Mouse (Mus musculus): ENCODE data around the gene Sirt6. TPM values are rescaled to one million over a fixed set of nuclear protein-coding genes. Genes with fewer than 3 reads are reported as not detected.

Sirt6 gene
- polyA plus RNA-seq, 1 experiment from 2014 or later, result 52.7 TPM

- Histone ChIP-seq H3K4me2 (replicated peaks) (no peak overlapping the region), H3K4me1 (peaks cover 36% of the 10 kb centered on the region), H3K9me3 (replicated peaks) (no peaks in the 10 kb centered on the region), H3K4me3 (no peak overlapping the region), H3K9ac (peak overlapping the region; percentile 32), H3K27me3 (peaks cover 83% of the 10 kb centered on the region), H3K36me3 (no peaks in the 10 kb centered on the region), H3K27ac (no peak overlapping the region)
- no peak for ATAC-seq (ENCODE audit: low FRiP score)
- 55% methylated on average over 24 of the region's 25 CpGs for WGBS
Observed at GRCm38 (mm10) chr10:81580441-81581070, 47.0 kb downstream of the Sirt6 start.

DNA sequence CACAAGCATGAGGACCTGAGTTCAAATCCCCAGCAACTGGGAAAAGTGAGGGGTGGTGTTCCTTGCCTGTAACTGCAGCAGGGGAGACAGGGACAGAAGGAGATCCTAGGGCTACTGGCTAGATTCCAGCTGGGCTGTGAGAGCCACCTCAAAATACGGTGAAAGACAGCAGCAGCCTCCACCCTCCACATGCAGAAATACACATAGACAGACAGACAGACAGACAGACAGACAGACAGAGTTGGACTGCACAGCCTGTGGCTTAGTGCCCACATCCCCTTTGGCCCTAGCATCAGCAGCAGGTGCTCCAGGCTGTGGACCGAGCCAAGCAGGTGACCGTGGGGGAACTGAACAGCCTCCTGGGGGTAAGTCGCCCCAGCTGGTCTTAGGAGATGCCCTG lies 47.6 kb downstream of the Sirt6 start:
- Histone ChIP-seq H3K36me3 (no peaks in the 10 kb centered on the region), H3K4me2 (replicated peaks) (no peak overlapping the region), H3K4me3 (no peak overlapping the region), H3K27ac (no peak overlapping the region), H3K9me3 (replicated peaks) (no peaks in the 10 kb centered on the region), H3K4me1 (peaks cover 42% of the 10 kb centered on the region), H3K9ac (peak overlapping the region; percentile 32), H3K27me3 (peaks cover 85% of the 10 kb centered on the region)
- WGBS, result 73% methylated on average over 4 of the region's 4 CpGs
- no peak for ATAC-seq (ENCODE audit: low FRiP score)

GRCm38 (mm10) chr10:81575695-81576094 lies 51.9 kb downstream of the Sirt6 start:
- peaks cover 83% of the 10 kb centered on the region for H3K27me3 ChIP-seq
- H3K9me3 ChIP-seq (replicated peaks), result no peaks in the 10 kb centered on the region
- H3K4me2 ChIP-seq (replicated peaks), result peak overlapping the region; percentile 77
- H3K36me3 ChIP-seq, result no peaks in the 10 kb centered on the region
- peak overlapping the region; percentile 51 for H3K4me3 ChIP-seq
- H3K27ac ChIP-seq, result peak overlapping the region; percentile 48; the same call in 1 of the 2 replicates
- ATAC-seq (ENCODE audit: low FRiP score), result no peak
- under 1% methylated on average over 6 of the region's 6 CpGs for WGBS
- H3K9ac ChIP-seq, result peak overlapping the region; percentile 69
- H3K4me1 ChIP-seq, result peaks cover 47% of the 10 kb centered on the region

DNA sequence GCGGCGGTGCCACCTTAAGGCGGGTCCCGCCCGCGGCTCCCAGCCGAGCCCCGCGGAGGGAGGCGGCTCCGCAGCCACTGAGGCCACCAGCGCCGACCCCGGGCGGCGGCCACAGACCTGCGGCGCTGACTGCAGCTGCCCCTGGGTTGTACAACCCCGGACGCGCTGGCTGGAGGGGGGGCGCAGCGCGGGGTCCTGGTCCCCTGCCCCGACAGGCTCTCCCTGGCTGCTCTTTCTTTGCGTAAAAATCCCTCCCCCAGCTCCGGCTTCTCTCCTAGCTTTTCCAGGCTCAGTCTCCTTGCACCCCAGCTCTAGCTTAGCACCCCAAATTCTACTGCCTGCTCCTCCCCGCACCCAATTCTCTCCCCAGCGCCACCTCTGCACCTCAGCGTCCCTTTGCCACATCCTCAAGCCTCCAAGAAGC lies 52.4 kb downstream of the Sirt6 start:
- Histone ChIP-seq H3K9me3 (replicated peaks) (no peaks in the 10 kb centered on the region), H3K9ac (peak overlapping the region; percentile 69), H3K27me3 (peaks cover 78% of the 10 kb centered on the region), H3K27ac (peak overlapping the region; percentile 48; the same call in 1 of the 2 replicates), H3K4me2 (replicated peaks) (peak overlapping the region; percentile 77), H3K36me3 (no peaks in the 10 kb centered on the region), H3K4me3 (peak overlapping the region; percentile 51), H3K4me1 (peaks cover 47% of the 10 kb centered on the region)
- ATAC-seq (ENCODE audit: low FRiP score), result no peak
- WGBS, result under 1% methylated on average over 29 of the region's 30 CpGs

- Histone ChIP-seq H3K4me1 (peaks cover 54% of the 10 kb centered on the region), H3K27ac (peak within 1 kb of the TSS; percentile 48; the same call in 1 of the 2 replicates), H3K27me3 (peaks cover 74% of the 10 kb centered on the region), H3K36me3 (no peaks in the 10 kb centered on the region), H3K9ac (peak within 1 kb of the TSS; percentile 69), H3K4me2 (replicated peaks) (peak within 1 kb of the TSS; percentile 77), H3K4me3 (peak within 1 kb of the TSS; percentile 51), H3K9me3 (replicated peaks) (no peaks in the 10 kb centered on the region)
- ATAC-seq (ENCODE audit: low FRiP score), result no peak
- WGBS, result 20% methylated on average over 10 of the region's 10 CpGs
Observed at GRCm38 (mm10) chr10:81574081-81575056, 53.2 kb downstream of the Sirt6 start, which contains the start of gene Tle2. Gene Tle2 (plus strand): TSS chr10:81574561.

DNA sequence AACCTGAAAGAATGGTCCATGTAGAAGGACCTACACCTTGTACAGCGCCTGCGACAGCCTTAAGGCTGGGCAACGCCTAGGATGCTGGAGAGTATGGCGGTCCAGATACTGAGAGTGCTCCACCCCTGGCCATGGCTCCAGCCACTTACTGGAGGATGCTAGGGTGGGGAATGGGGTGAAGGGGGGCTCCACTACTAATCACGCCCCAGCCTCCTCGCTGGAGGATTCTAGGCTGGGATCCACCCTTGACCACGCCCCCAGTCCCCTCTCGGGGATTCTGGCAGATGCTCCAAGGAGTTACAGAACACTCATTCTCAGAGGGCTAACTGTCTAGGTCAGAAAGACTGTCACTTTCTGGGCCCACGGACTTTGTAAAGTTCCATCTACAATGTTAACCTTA lies 54.6 kb downstream of the Sirt6 start:
- Histone ChIP-seq H3K36me3 (no peaks in the 10 kb centered on the region), H3K4me1 (peaks cover 67% of the 10 kb centered on the region), H3K9me3 (replicated peaks) (no peaks in the 10 kb centered on the region), H3K27ac (no peak overlapping the region), H3K4me2 (replicated peaks) (0 out of 2 replicates have a peak overlapping the region, but pooled peaks have one; percentile 63), H3K9ac (no peak overlapping the region), H3K27me3 (peaks cover 65% of the 10 kb centered on the region), H3K4me3 (no peak overlapping the region)
- 9% methylated on average over 9 of the region's 9 CpGs for WGBS
- ATAC-seq (ENCODE audit: low FRiP score), result no peak

DNA sequence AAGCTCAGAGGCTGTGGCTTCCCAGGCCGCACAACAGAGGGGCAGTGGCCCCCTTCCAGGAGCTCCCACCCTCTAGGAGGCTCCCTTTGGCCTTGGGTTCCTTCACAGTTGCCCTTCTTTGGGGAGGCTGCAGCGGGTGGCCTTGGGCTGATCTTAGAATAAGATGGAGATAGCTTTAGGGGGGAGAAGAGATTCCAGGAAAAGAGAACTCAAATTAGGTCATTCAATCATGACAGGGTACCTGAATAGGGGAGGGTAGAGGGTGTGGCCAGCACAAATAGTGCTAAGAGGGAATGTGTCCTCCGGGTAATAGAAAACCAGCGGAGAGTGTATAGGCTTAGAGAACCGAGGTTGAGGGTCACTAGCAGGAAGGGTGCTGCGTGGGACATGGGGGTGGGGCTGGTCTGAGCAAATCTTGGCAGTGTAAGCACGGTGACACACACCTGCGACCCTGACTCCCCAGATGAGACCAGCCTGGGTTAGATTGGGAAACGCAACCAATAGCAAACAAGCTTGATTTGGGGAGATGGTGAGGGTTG lies 55.4 kb downstream of the Sirt6 start:
- peaks cover 65% of the 10 kb centered on the region for H3K27me3 ChIP-seq
- H3K4me3 ChIP-seq, result peak overlapping the region; percentile 17; the same call in 1 of the 2 replicates
- H3K27ac ChIP-seq, result peak overlapping the region; percentile 62
- H3K9me3 ChIP-seq (replicated peaks), result no peaks in the 10 kb centered on the region
- H3K9ac ChIP-seq, result no peak overlapping the region
- H3K4me2 ChIP-seq (replicated peaks), result peak overlapping the region; percentile 63
- WGBS, result under 1% methylated on average over 9 of the region's 9 CpGs
- peak; percentile 3 for ATAC-seq (ENCODE audit: low FRiP score)
- peaks cover 67% of the 10 kb centered on the region for H3K4me1 ChIP-seq
- H3K36me3 ChIP-seq, result no peaks in the 10 kb centered on the region

Other genes starting within 250 kb of the Sirt6 start
- 132 and 134 TPM in 2 replicates for gene Fzr1, start 249.3 kb downstream of the Sirt6 start, polyA plus RNA-seq (2016; fragmentation: Nextera tagmentation; extraction: Ambion mirVana)
- 62.7 and 67.5 TPM in 2 replicates for gene Dohh, start 243.4 kb downstream of the Sirt6 start, polyA plus RNA-seq (2016; fragmentation: Nextera tagmentation; extraction: Ambion mirVana)
- 5.7 and 5.9 TPM in 2 replicates for gene Gm48551, start 243.3 kb downstream of the Sirt6 start, polyA plus RNA-seq (2016; fragmentation: Nextera tagmentation; extraction: Ambion mirVana)
- 1.1 and 2.4 TPM in 2 replicates for gene Gm48552, start 238.8 kb downstream of the Sirt6 start, polyA plus RNA-seq (2016; fragmentation: Nextera tagmentation; extraction: Ambion mirVana)
- gene Smim24, start 234.7 kb downstream of the Sirt6 start, polyA plus RNA-seq (2016; fragmentation: Nextera tagmentation; extraction: Ambion mirVana), result 1.9 and 2.7 TPM in 2 replicates
- 30.9 and 31.5 TPM in 2 replicates for gene Nfic, start 172.2 kb downstream of the Sirt6 start, polyA plus RNA-seq (2016; fragmentation: Nextera tagmentation; extraction: Ambion mirVana)
- gene Celf5, start 145.1 kb downstream of the Sirt6 start, polyA plus RNA-seq (2016; fragmentation: Nextera tagmentation; extraction: Ambion mirVana), result 37.1 and 41.3 TPM in 2 replicates
- 75.1 and 79.5 TPM in 2 replicates for gene Ncln, start 131.4 kb downstream of the Sirt6 start, polyA plus RNA-seq (2016; fragmentation: Nextera tagmentation; extraction: Ambion mirVana)
- gene S1pr4, start 127.7 kb downstream of the Sirt6 start, polyA plus RNA-seq (2016; fragmentation: Nextera tagmentation; extraction: Ambion mirVana), result 0.52 and 0.65 TPM in 2 replicates
- 0.75 and 0.82 TPM in 2 replicates for gene Gna15, start 103.6 kb downstream of the Sirt6 start, polyA plus RNA-seq (2016; fragmentation: Nextera tagmentation; extraction: Ambion mirVana)
- 75.2 and 76.3 TPM in 2 replicates for gene Gna11, start 82.6 kb downstream of the Sirt6 start, polyA plus RNA-seq (2016; fragmentation: Nextera tagmentation; extraction: Ambion mirVana)
- 476 and 504 TPM in 2 replicates for gene Aes, start 68.3 kb downstream of the Sirt6 start, polyA plus RNA-seq (2016; fragmentation: Nextera tagmentation; extraction: Ambion mirVana)
- 30.6 and 32.1 TPM in 2 replicates for gene Tle2, start 53.2 kb downstream of the Sirt6 start, polyA plus RNA-seq (2016; fragmentation: Nextera tagmentation; extraction: Ambion mirVana)
- gene Tle6, start 26.7 kb downstream of the Sirt6 start, polyA plus RNA-seq (2016; fragmentation: Nextera tagmentation; extraction: Ambion mirVana), result 8.2 and 8.3 TPM in 2 replicates
- 1.2 and 1.3 TPM in 2 replicates for gene BC025920, start 21.5 kb downstream of the Sirt6 start, polyA plus RNA-seq (2016; fragmentation: Nextera tagmentation; extraction: Ambion mirVana)
- gene Ankrd24, start 743 bp upstream of the Sirt6 start, polyA plus RNA-seq (2016; fragmentation: Nextera tagmentation; extraction: Ambion mirVana), result 8.6 and 10.5 TPM in 2 replicates
- gene Gm10778, start 21.3 kb upstream of the Sirt6 start, polyA plus RNA-seq (2016; fragmentation: Nextera tagmentation; extraction: Ambion mirVana), result 5.2 and 5.6 TPM in 2 replicates
- gene Zfp433, start 77.0 kb upstream of the Sirt6 start, polyA plus RNA-seq (2016; fragmentation: Nextera tagmentation; extraction: Ambion mirVana), result 18.2 and 25.2 TPM in 2 replicates
- gene Gm3055, start 143.4 kb upstream of the Sirt6 start, polyA plus RNA-seq (2016; fragmentation: Nextera tagmentation; extraction: Ambion mirVana), result 15.0 and 17.2 TPM in 2 replicates
- gene Gm4767, start 184.4 kb upstream of the Sirt6 start, polyA plus RNA-seq (2016; fragmentation: Nextera tagmentation; extraction: Ambion mirVana), result 2.3 and 2.9 TPM in 2 replicates
- 10.2 and 13.7 TPM in 2 replicates for gene Gm32687, start 236.1 kb upstream of the Sirt6 start, polyA plus RNA-seq (2016; fragmentation: Nextera tagmentation; extraction: Ambion mirVana)